Mouse (Mus musculus) megakaryocyte, embryonic 14.5 days (primary cell): ENCODE measurements around the gene Paxx.

Source experiments
- FLI1 ChIP-seq: IDR thresholded peaks from 2 replicates; pipeline ENCODE4 v1.6.1; 2012; ENCODE audit warnings: low read length, inconsistent platforms, mixed read lengths
- GATA1 ChIP-seq: IDR thresholded peaks from 3 replicates; pipeline ENCODE4 v1.6.1; 2012; ENCODE audit warnings: mixed read lengths, low read length, inconsistent platforms, borderline replicate concordance

GRCm38 (mm10) chr2:25442682-25443081, 18.2 kb downstream of the Paxx start:
- TF ChIP-seq GATA1 (no peak), FLI1 (no peak)
